17 mouse cellular contexts compared by ENCODE assay signal in genomic region chr9:15276855-15277254, GRCm38 (mm10). TPM values are rescaled to one million over a fixed set of nuclear protein-coding genes. Genes with fewer than 3 reads are reported as not detected.
"Had no signal": no experiment of that assay in that cellular context is flagged by ENCODE, and none has a peak within 500 bp of the region (broad histone marks: within the 10 kb centered on the region; RNA-seq: fewer than 3 reads in every experiment).

No protein-coding gene starts in this region.

- H3K9me3 ChIP-seq: neural tube, embryonic 12.5 days; neural tube, embryonic 13.5 days; neural tube, embryonic 15.5 days; stomach, embryonic 15.5 days had no signal

- H3K4me3 ChIP-seq: neural tube, embryonic 12.5 days; neural tube, embryonic 13.5 days; neural tube, embryonic 15.5 days; stomach, embryonic 15.5 days had no signal

- H3K27me3 ChIP-seq: neural tube, embryonic 12.5 days; neural tube, embryonic 13.5 days; neural tube, embryonic 15.5 days; stomach, embryonic 15.5 days had no signal

- DNase-seq: retina, postnatal 1 day; right cerebral cortex, adult 18-20 months; right cerebral cortex, postnatal 14 days; right cerebral cortex, postnatal 25 days; right cerebral cortex, postnatal 4 days; spleen, adult 18-20 months; thymus, adult 18-20 months; thymus, adult 2 months; thymus, postnatal 14 days; thymus, postnatal 25 days; thymus, postnatal 36 days; thymus, postnatal 4 days had no signal

RNA-seq across cellular contexts. Expression of gene Vstm5, which starts 38.0 kb away (rescaled TPM):
- total RNA-seq: neutrophil, adult 5-6 weeks had no signal
